Mouse (Mus musculus) liver, embryonic 14.5 days (tissue): ENCODE results near the gene 1700024G13Rik. TPM values are rescaled to one million over a fixed set of nuclear protein-coding genes. Genes with fewer than 3 reads are reported as not detected.

ENCODE experiments used
- ATAC-seq: fragments of 200-750 bp; cut with Nextera tagmentation; 2 replicates; pipeline ENCODE4 v1.8.0; 2017; ENCODE audit warnings: moderate number of reproducible peaks, mild to moderate bottlenecking, moderate library complexity; ENCODE audit not compliant: insufficient read depth
- DNase-seq, 3 experiments: peaks; one replicate each; pipeline ENCODE4 v3.0.0-alpha.2; 2012 to 2013; ENCODE audit warnings: low read depth in 3 of 3, low spot score in 3 of 3
- H3K27ac ChIP-seq: fragments of 300-500 bp; sonication (generic); 2 replicates; pipeline ENCODE4 v1.5.1; 2014; ENCODE audit warnings: moderate library complexity, mild to moderate bottlenecking, control low read depth, inconsistent platforms
- H3K27me3 ChIP-seq: fragments of 300-500 bp; sonication (generic); 2 replicates; pipeline ENCODE4 v1.6.1; 2014; ENCODE audit warnings: mild to moderate bottlenecking, low read length, moderate library complexity; ENCODE audit not compliant: control insufficient read depth, insufficient read depth
- H3K36me3 ChIP-seq: fragments of 300-500 bp; sonication (generic); replicated peaks from 2 replicates; pipeline ENCODE4 v1.6.1; 2014; ENCODE audit warnings: low read depth; ENCODE audit not compliant: control insufficient read depth, insufficient read depth
- H3K4me1 ChIP-seq, 2 experiments: fragments of 200-500 bp in 1 of 2; fragments of 300-500 bp in 1 of 2; sonication (generic) in 1 of 2; replicated peaks; 2 replicates each; pipeline ENCODE4 v1.6.1; 2012 to 2014; ENCODE audit warnings: antibody characterized with exemption in 1 of 2, inconsistent platforms in 1 of 2, low read length in 1 of 2; ENCODE audit not compliant: control insufficient read depth in 2 of 2, insufficient read depth in 2 of 2
- H3K4me2 ChIP-seq: fragments of 300-500 bp; sonication (generic); 2 replicates; pipeline ENCODE4 v1.6.1; 2014; ENCODE audit warnings: low read depth, mild to moderate bottlenecking, control low read depth, moderate library complexity
- H3K4me3 ChIP-seq, 2 experiments: fragments of 200-500 bp in 1 of 2; fragments of 300-500 bp in 1 of 2; sonication (generic) in 1 of 2; 2 replicates each; pipeline ENCODE4 v1.5.1; 2012 to 2014; ENCODE audit warnings: low read depth in 2 of 2, low read length in 2 of 2, mild to moderate bottlenecking in 2 of 2, control low read depth in 1 of 2, inconsistent platforms in 1 of 2, moderate library complexity in 1 of 2; ENCODE audit not compliant: insufficient read depth in 1 of 2
- H3K9ac ChIP-seq: fragments of 300-500 bp; sonication (generic); replicated peaks from 2 replicates; pipeline ENCODE4 v1.6.1; 2014; ENCODE audit warnings: mild to moderate bottlenecking, control low read depth, moderate library complexity
- H3K9me3 ChIP-seq: fragments of 300-500 bp; sonication (generic); 2 replicates; pipeline ENCODE4 v1.6.1; 2016; ENCODE audit warnings: low read length, mixed read lengths; ENCODE audit not compliant: control insufficient read depth
- CTCF ChIP-seq: IDR thresholded peaks from 2 replicates; pipeline ENCODE4 v1.5.1; 2016; ENCODE audit warnings: antibody characterized with exemption, low read depth, control low read depth
- EP300 ChIP-seq: IDR thresholded peaks from 2 replicates; pipeline ENCODE4 v1.6.1; 2016; ENCODE audit warnings: antibody characterized with exemption, low read depth
- WGBS: fragments of 180-500 bp; shearing (Covaris S2); extraction: QIAGEN DNeasy Blood & Tissue Kit; methylation state at CpG from one replicate; pipeline ENCODE4 v1.1.7; 2014; ENCODE audit not compliant: insufficient replicate concordance; 5-methylcytosine and 5-hydroxymethylcytosine counted together
- polyA plus RNA-seq, 2 experiments: library from polyadenylated mRNA; depleted of rRNA in 1 of 2; stranded (reverse) in 1 of 2; unstranded in 1 of 2; fragments of >200 nt; fragmentation: Nextera tagmentation in 1 of 2; extraction: Ambion mirVana in 1 of 2; gene quantifications; 2 replicates each; pipeline versions ENCODE4 v1.2.1 to v1.2.3; 2012 to 2014

Gene 1700024G13Rik
- polyA plus RNA-seq, 2 experiments = not detected

- DNase-seq (no peak), ATAC-seq (no peak)
- no peaks in the 10 kb centered on the region for H3K36me3 ChIP-seq
- H3K9me3 ChIP-seq = no peaks in the 10 kb centered on the region
- H3K9ac ChIP-seq = no peak overlapping the region
- no peak overlapping the region for H3K4me3 ChIP-seq
- no peak for TF ChIP-seq CTCF
- no peak for TF ChIP-seq EP300
- no peak overlapping the region for H3K27ac ChIP-seq
- H3K4me2 ChIP-seq = no peak overlapping the region
- WGBS = 77% methylated on average over 9 of the region's 9 CpGs
- no peaks in the 10 kb centered on the region for H3K4me1 ChIP-seq
- no peaks in the 10 kb centered on the region for H3K27me3 ChIP-seq
Measured at GRCm38 (mm10) chr14:32347307-32347706, 40.9 kb downstream of the 1700024G13Rik start.

- ATAC-seq = no peak
- Histone ChIP-seq H3K4me3 (no peak overlapping the region), H3K9me3 (no peaks in the 10 kb centered on the region), H3K36me3 (no peaks in the 10 kb centered on the region), H3K9ac (no peak overlapping the region), H3K4me2 (no peak overlapping the region), H3K4me1 (no peaks in the 10 kb centered on the region), H3K27me3 (no peaks in the 10 kb centered on the region), H3K27ac (no peak overlapping the region)
- TF ChIP-seq EP300 = no peak
- WGBS = 72% methylated on average over 9 of the region's 10 CpGs
- no peak for DNase-seq
Measured at GRCm38 (mm10) chr14:32344694-32345093, 43.5 kb downstream of the 1700024G13Rik start.

DNA sequence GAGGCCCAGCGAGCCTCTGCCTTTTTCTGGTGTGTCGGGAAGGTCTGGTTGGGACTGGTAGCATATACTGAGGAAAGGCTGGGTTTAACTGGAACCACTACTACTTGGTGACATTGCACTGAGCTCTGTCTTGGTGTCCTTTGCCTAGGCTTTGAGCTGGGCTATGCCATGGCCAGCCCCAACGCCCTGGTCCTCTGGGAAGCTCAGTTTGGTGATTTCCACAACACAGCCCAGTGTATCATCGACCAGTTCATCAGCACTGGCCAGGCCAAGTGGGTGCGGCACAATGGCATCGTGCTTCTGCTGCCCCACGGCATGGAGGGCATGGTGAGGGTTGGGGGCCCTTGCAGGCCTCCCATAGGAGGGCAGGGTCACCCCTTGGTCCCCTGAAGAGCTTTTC is 44.0 kb downstream of the 1700024G13Rik start:
- DNase-seq (no peak), ATAC-seq (no peak)
- WGBS = 68% methylated on average over 7 of the region's 7 CpGs
- no peaks in the 10 kb centered on the region for H3K27me3 ChIP-seq
- H3K4me2 ChIP-seq = no peak overlapping the region
- H3K4me1 ChIP-seq = no peaks in the 10 kb centered on the region
- H3K4me3 ChIP-seq = no peak overlapping the region
- H3K9ac ChIP-seq = no peak overlapping the region
- H3K36me3 ChIP-seq = no peaks in the 10 kb centered on the region
- no peaks in the 10 kb centered on the region for H3K9me3 ChIP-seq
- no peak for TF ChIP-seq EP300
- no peak for TF ChIP-seq CTCF
- no peak overlapping the region for H3K27ac ChIP-seq

DNA sequence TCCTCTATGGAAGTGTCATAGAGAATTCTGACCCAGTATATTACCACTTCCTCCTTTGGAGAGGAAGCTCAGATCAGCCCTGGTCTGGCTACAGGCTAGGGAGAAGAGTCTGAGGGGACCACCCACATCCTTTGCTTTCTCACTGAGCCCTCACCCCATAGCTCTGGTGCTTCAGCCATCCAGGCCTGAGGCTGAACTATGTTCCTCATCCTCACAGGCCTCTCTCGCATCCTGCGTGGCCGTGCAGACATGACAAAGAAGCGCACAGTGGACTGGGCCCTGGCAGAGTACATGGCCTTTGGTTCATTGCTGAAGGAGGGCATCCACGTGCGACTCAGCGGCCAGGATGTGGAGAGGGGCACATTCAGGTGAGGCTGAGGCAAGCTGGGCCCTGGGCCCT is 46.4 kb downstream of the 1700024G13Rik start:
- no peak overlapping the region for H3K4me3 ChIP-seq
- DNase-seq = no peak
- no peak overlapping the region for H3K9ac ChIP-seq
- TF ChIP-seq EP300 = no peak
- no peak for TF ChIP-seq CTCF
- WGBS = 68% methylated on average over 7 of the region's 7 CpGs
- H3K4me2 ChIP-seq = no peak overlapping the region
- no peaks in the 10 kb centered on the region for H3K9me3 ChIP-seq
- H3K4me1 ChIP-seq = no peaks in the 10 kb centered on the region
- no peaks in the 10 kb centered on the region for H3K27me3 ChIP-seq
- no peak overlapping the region for H3K27ac ChIP-seq
- no peak for ATAC-seq
- H3K36me3 ChIP-seq = no peaks in the 10 kb centered on the region

DNA sequence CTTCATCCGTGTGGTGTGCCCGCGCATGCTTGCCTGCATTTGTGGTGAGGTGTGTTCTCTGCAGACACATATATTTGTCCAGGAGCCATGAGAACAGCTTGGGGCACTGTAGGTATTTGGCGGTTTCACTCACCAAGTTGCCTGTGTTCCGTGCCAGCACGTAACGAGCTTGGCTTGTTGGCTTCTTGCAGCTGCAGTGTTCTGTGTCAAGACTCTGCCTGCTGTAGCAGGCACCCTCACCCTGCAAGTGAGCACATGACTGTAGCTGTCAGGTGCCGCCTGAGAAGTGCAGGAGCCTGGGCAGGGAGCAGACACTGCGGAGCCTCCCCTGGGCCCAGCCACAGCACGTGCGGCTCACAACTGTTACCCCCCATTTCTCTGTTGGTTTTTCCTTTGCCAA is 51.6 kb downstream of the 1700024G13Rik start:
- Histone ChIP-seq H3K27ac (no peak overlapping the region), H3K36me3 (no peaks in the 10 kb centered on the region), H3K4me3 (no peak overlapping the region), H3K4me1 (no peaks in the 10 kb centered on the region), H3K4me2 (no peak overlapping the region), H3K9ac (no peak overlapping the region), H3K27me3 (no peaks in the 10 kb centered on the region), H3K9me3 (no peaks in the 10 kb centered on the region)
- WGBS = 75% methylated on average over 11 of the region's 11 CpGs
- ATAC-seq (no peak), DNase-seq (no peak)
- no peak for TF ChIP-seq EP300
- no peak for TF ChIP-seq CTCF
